Mouse (Mus musculus) lung, embryonic 14.5 days (tissue): ENCODE measurements at regions not wholly inside any gene's neighbourhood (a gene's known extent, or its start where the extent isn't known, plus 50 kb on each side); places are given as distances from the start of the nearest gene placed in this dataset.

ENCODE experiments used
- ATAC-seq: fragments of 200-750 bp; cut with Nextera tagmentation; 2 replicates; pipeline ENCODE4 v1.8.0; 2017; ENCODE audit warnings: mild to moderate bottlenecking, moderate TSS enrichment, moderate library complexity; ENCODE audit not compliant: insufficient read depth
- DNase-seq: peaks from one replicate; pipeline ENCODE4 v3.0.0-alpha.2; 2015
- H3K27ac ChIP-seq: fragments of 300-500 bp; sonication (generic); 2 replicates; pipeline ENCODE4 v1.5.1; 2014; ENCODE audit warnings: low read depth, mild to moderate bottlenecking, moderate library complexity
- H3K27me3 ChIP-seq: fragments of 300-500 bp; sonication (generic); 2 replicates; pipeline ENCODE4 v1.6.1; 2014; ENCODE audit warnings: low read length, control low read depth; ENCODE audit not compliant: insufficient read depth
- H3K36me3 ChIP-seq: fragments of 300-500 bp; sonication (generic); 2 replicates; pipeline ENCODE4 v1.6.1; 2014; ENCODE audit warnings: control low read depth; ENCODE audit not compliant: insufficient read depth
- H3K4me1 ChIP-seq: fragments of 300-500 bp; sonication (generic); 2 replicates; pipeline ENCODE4 v1.6.1; 2014; ENCODE audit warnings: antibody characterized with exemption, control low read depth; ENCODE audit not compliant: insufficient read depth
- H3K4me2 ChIP-seq: fragments of 300-500 bp; sonication (generic); 2 replicates; pipeline ENCODE4 v1.6.1; 2014; ENCODE audit warnings: mild to moderate bottlenecking
- H3K4me3 ChIP-seq: fragments of 300-500 bp; sonication (generic); 2 replicates; pipeline ENCODE4 v1.5.1; 2014; ENCODE audit warnings: low read depth, low read length
- H3K9ac ChIP-seq: fragments of 300-500 bp; sonication (generic); 2 replicates; pipeline ENCODE4 v1.6.1; 2014
- H3K9me3 ChIP-seq: fragments of 300-500 bp; sonication (generic); 2 replicates; pipeline ENCODE4 v1.6.1; 2016; ENCODE audit warnings: low read depth, low read length, control low read depth
- CTCF ChIP-seq: IDR thresholded peaks from 2 replicates; pipeline ENCODE4 v1.5.1; 2016; ENCODE audit warnings: antibody characterized with exemption, low read depth
- WGBS: fragments of 180-500 bp; shearing (Covaris S2); extraction: QIAGEN DNeasy Blood & Tissue Kit; methylation state at CpG from one replicate; pipeline ENCODE4 v1.1.7; 2014; 5-methylcytosine and 5-hydroxymethylcytosine counted together

- H3K27ac ChIP-seq, result no peak overlapping the region
- TF ChIP-seq CTCF, result no peak
These were observed 1363.1 kb downstream of the Grik2 start for GRCm38 (mm10) chr10:48425501-48425900.

GRCm38 (mm10) chr10:48405071-48405470 lies 1383.5 kb downstream of the Grik2 start:
- no peaks in the 10 kb centered on the region for H3K27me3 ChIP-seq
- no peak for ATAC-seq
- H3K36me3 ChIP-seq, result no peaks in the 10 kb centered on the region
- WGBS, result 82% methylated on average over 3 of the region's 3 CpGs
- no peak for TF ChIP-seq CTCF
- no peak overlapping the region for H3K4me2 ChIP-seq
- no peak overlapping the region for H3K9ac ChIP-seq
- H3K27ac ChIP-seq, result no peak overlapping the region
- H3K9me3 ChIP-seq, result no peaks in the 10 kb centered on the region
- DNase-seq, result no peak
- H3K4me3 ChIP-seq, result no peak overlapping the region
- H3K4me1 ChIP-seq, result no peaks in the 10 kb centered on the region

More at GRCm38 (mm10) chr10:48425501-48425900, 1363.1 kb downstream of the Grik2 start:
- Histone ChIP-seq H3K4me3 (no peak overlapping the region), H3K4me2 (no peak overlapping the region), H3K9me3 (no peaks in the 10 kb centered on the region), H3K36me3 (no peaks in the 10 kb centered on the region), H3K27me3 (no peaks in the 10 kb centered on the region), H3K9ac (no peak overlapping the region), H3K4me1 (no peaks in the 10 kb centered on the region)
- DNase-seq (no peak), ATAC-seq (no peak)
